Mouse (Mus musculus): Measurements from ENCODE around the gene Gm17359. TPM values are rescaled to one million over a fixed set of nuclear protein-coding genes. Genes with fewer than 3 reads are reported as not detected.

Gm17359 gene
- polyA plus RNA-seq, 1 experiment = 0.68 TPM

GRCm38 (mm10) chr3:79349311-79349710, 12.8 kb downstream of the Gm17359 start:
- no peak for DNase-seq (ENCODE audit: low read depth)

- no peak for DNase-seq (ENCODE audit: low read depth)
These were observed 22.3 kb downstream of the Gm17359 start for GRCm38 (mm10) chr3:79358721-79359120.

GRCm38 (mm10) chr3:79360317-79361101, 24.0 kb downstream of the Gm17359 start:
- no peak for DNase-seq (ENCODE audit: low read depth)

- DNase-seq (ENCODE audit: low read depth) = no peak
These were observed 29.6 kb downstream of the Gm17359 start for GRCm38 (mm10) chr3:79366098-79366497.

- DNase-seq (ENCODE audit: low read depth) = no peak
These were observed 31.8 kb downstream of the Gm17359 start for GRCm38 (mm10) chr3:79368306-79368705.

GRCm38 (mm10) chr3:79370385-79370929, 34.0 kb downstream of the Gm17359 start:
- no peak for DNase-seq (ENCODE audit: low read depth)

- DNase-seq (ENCODE audit: low read depth) = no peak
These were observed 35.2 kb downstream of the Gm17359 start for GRCm38 (mm10) chr3:79371506-79372195.

- no peak for DNase-seq (ENCODE audit: low read depth)
These were observed 37.5 kb downstream of the Gm17359 start for GRCm38 (mm10) chr3:79373930-79374329.

- DNase-seq (ENCODE audit: low read depth) = no peak
These were observed 41.6 kb downstream of the Gm17359 start for GRCm38 (mm10) chr3:79378086-79378485.

GRCm38 (mm10) chr3:79379255-79379836, 42.9 kb downstream of the Gm17359 start:
- DNase-seq (ENCODE audit: low read depth) = no peak

- no peak for DNase-seq (ENCODE audit: low read depth)
These were observed 43.6 kb downstream of the Gm17359 start for GRCm38 (mm10) chr3:79379873-79380595.

GRCm38 (mm10) chr3:79381398-79381797, 44.9 kb downstream of the Gm17359 start:
- DNase-seq (ENCODE audit: low read depth) = no peak

- no peak for DNase-seq (ENCODE audit: low read depth)
These were observed 49.1 kb downstream of the Gm17359 start for GRCm38 (mm10) chr3:79385434-79386029.

- DNase-seq (ENCODE audit: low read depth) = no peak
These were observed 52.6 kb downstream of the Gm17359 start for GRCm38 (mm10) chr3:79389081-79389480.

GRCm38 (mm10) chr3:79400552-79400951, 64.1 kb downstream of the Gm17359 start:
- DNase-seq (ENCODE audit: low read depth) = no peak

GRCm38 (mm10) chr3:79402056-79402455, 65.6 kb downstream of the Gm17359 start:
- no peak for DNase-seq (ENCODE audit: low read depth)

- no peak for DNase-seq (ENCODE audit: low read depth)
These were observed 72.1 kb downstream of the Gm17359 start for GRCm38 (mm10) chr3:79408546-79408945.

GRCm38 (mm10) chr3:79409927-79410628, 73.6 kb downstream of the Gm17359 start:
- DNase-seq (ENCODE audit: low read depth) = no peak

GRCm38 (mm10) chr3:79410629-79410995, 74.2 kb downstream of the Gm17359 start:
- no peak for DNase-seq (ENCODE audit: low read depth)

GRCm38 (mm10) chr3:79411666-79412065, 75.2 kb downstream of the Gm17359 start:
- DNase-seq (ENCODE audit: low read depth) = no peak

GRCm38 (mm10) chr3:79413492-79413891, 77.0 kb downstream of the Gm17359 start:
- no peak for DNase-seq (ENCODE audit: low read depth)
